Mouse (Mus musculus) myocyte (in vitro differentiated cells): ENCODE data around the gene Mapk10. TPM values are rescaled to one million over a fixed set of nuclear protein-coding genes. Genes with fewer than 3 reads are reported as not detected.

Experiments
- H3K27me3 ChIP-seq: one replicate; pipeline ENCODE4 v1.6.1; 2011; ENCODE audit not compliant: control insufficient read depth, insufficient read depth, insufficient read length
- H3K36me3 ChIP-seq: one replicate; pipeline ENCODE4 v1.6.1; 2011; ENCODE audit not compliant: control insufficient read depth, insufficient read depth
- H3K4me2 ChIP-seq: one replicate; pipeline ENCODE4 v1.6.1; 2011; ENCODE audit warnings: low read depth, control low read depth
- H3K4me3 ChIP-seq: one replicate; pipeline ENCODE4 v1.5.1; 2011; ENCODE audit warnings: mild to moderate bottlenecking, control low read depth, moderate library complexity
- H3K79me2 ChIP-seq: one replicate; pipeline ENCODE4 v1.6.1; 2011; ENCODE audit not compliant: control insufficient read depth, insufficient read depth
- H3ac ChIP-seq: one replicate; pipeline ENCODE4 v1.6.1; 2011; ENCODE audit not compliant: control insufficient read depth, insufficient read length
- CEBPB ChIP-seq: IDR thresholded peaks from 2 replicates; pipeline ENCODE4 v1.6.1; 2011; ENCODE audit warnings: mild to moderate bottlenecking, moderate library complexity; ENCODE audit not compliant: poor library complexity, insufficient read depth, severe bottlenecking
- E2F4 ChIP-seq: IDR thresholded peaks from one replicate; pipeline ENCODE4 v1.6.1; 2011; ENCODE audit warnings: mild to moderate bottlenecking, control low read depth, moderate library complexity; ENCODE audit not compliant: insufficient read depth
- MAX ChIP-seq: IDR thresholded peaks from one replicate; pipeline ENCODE4 v1.6.1; 2011; ENCODE audit warnings: low read depth, mild to moderate bottlenecking, control low read depth
- MYOD1 ChIP-seq, 3 experiments: IDR thresholded peaks; one replicate each; pipeline ENCODE4 v1.6.1; 2011; ENCODE audit warnings: control low read depth in 2 of 3, low read depth in 2 of 3, mild to moderate bottlenecking in 2 of 3, moderate library complexity in 1 of 3; ENCODE audit not compliant: insufficient read length in 2 of 3, control insufficient read depth in 1 of 3
- MYOG ChIP-seq, 3 experiments: IDR thresholded peaks; one replicate each; pipeline ENCODE4 v1.6.1; 2011; ENCODE audit warnings: control low read depth in 2 of 3, low read depth in 2 of 3, mild to moderate bottlenecking in 2 of 3; ENCODE audit not compliant: insufficient read length in 2 of 3, control insufficient read depth in 1 of 3, insufficient read depth in 1 of 3
- POLR2A ChIP-seq: IDR thresholded peaks from one replicate; pipeline ENCODE4 v1.6.1; 2011; ENCODE audit warnings: low read depth, mild to moderate bottlenecking, control low read depth, moderate library complexity; ENCODE audit not compliant: insufficient read length
- POLR2AphosphoS2 ChIP-seq: IDR thresholded peaks from one replicate; pipeline ENCODE4 v1.6.1; 2011; ENCODE audit warnings: low read depth, control low read depth; ENCODE audit not compliant: insufficient read length
- REST ChIP-seq: IDR thresholded peaks from one replicate; pipeline ENCODE4 v1.6.1; 2011; ENCODE audit warnings: mild to moderate bottlenecking, control low read depth, moderate library complexity; ENCODE audit not compliant: insufficient read depth, insufficient read length
- SRF ChIP-seq: IDR thresholded peaks from one replicate; pipeline ENCODE4 v1.6.1; 2011; ENCODE audit warnings: low read depth; ENCODE audit not compliant: control insufficient read depth, insufficient read length
- TCF12 ChIP-seq: IDR thresholded peaks from one replicate; pipeline ENCODE4 v1.6.1; 2011; ENCODE audit warnings: mild to moderate bottlenecking, control low read depth; ENCODE audit not compliant: poor library complexity, insufficient read depth, severe bottlenecking
- TCF3 ChIP-seq: IDR thresholded peaks from one replicate; pipeline ENCODE4 v1.6.1; 2011; ENCODE audit warnings: low read depth, control low read depth; ENCODE audit not compliant: insufficient read length
- USF1 ChIP-seq: IDR thresholded peaks from one replicate; pipeline ENCODE4 v1.6.1; 2011; ENCODE audit warnings: low read depth, mild to moderate bottlenecking, control low read depth, moderate library complexity
- polyA plus RNA-seq: library from polyadenylated mRNA; unstranded; fragments of >200 nt; fragmentation: generic; extraction: Trizol; gene quantifications from one replicate; pipeline ENCODE4 v1.2.1, GENCODE M21; 2012; ENCODE audit warnings: missing spikeins

Mapk10 gene
- polyA plus RNA-seq, 1 experiment = 0.05 TPM

DNA sequence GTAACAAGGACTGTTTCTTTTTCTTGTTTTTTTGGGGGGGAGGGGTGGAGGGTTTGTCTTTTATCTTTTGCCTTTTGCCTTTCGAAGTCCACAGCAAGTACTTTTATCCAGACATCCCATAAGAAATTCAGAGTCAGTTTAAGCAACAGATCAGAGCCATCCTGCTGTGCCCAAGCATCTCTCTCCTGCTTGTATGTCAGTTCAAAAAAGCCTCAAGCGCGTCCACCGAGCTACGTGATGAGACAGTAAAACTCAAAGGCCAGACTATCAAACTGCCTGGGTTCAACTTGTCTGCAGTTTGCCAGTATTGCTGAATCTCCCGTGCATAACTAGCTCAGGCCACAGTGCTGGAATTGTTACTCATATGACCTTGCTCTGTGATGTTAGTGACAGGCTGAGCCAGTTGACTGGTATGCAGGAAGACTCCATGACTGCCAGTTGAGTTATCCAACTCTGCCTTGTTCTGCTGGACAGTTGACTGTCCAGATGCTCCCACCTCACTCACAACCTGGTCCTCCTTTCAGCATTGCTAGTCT is 311.4 kb downstream of the Mapk10 start:
- Histone ChIP-seq H3ac (no peak overlapping the region), H3K4me2 (no peak overlapping the region), H3K27me3 (no peaks in the 10 kb centered on the region), H3K79me2 (no peaks in the 10 kb centered on the region), H3K36me3 (no peaks in the 10 kb centered on the region), H3K4me3 (no peak overlapping the region)
- no peak for TF ChIP-seq TCF12
- no peak for TF ChIP-seq REST
- no peak for TF ChIP-seq SRF
- TF ChIP-seq POLR2A = no peak
- TF ChIP-seq E2F4 = no peak
- no peak for TF ChIP-seq CEBPB
- TF ChIP-seq MAX = no peak

GRCm38 (mm10) chr5:102898301-102898700 is 312.8 kb downstream of the Mapk10 start:
- Histone ChIP-seq H3ac (no peak overlapping the region), H3K27me3 (no peaks in the 10 kb centered on the region), H3K4me3 (no peak overlapping the region), H3K36me3 (no peaks in the 10 kb centered on the region), H3K79me2 (no peaks in the 10 kb centered on the region), H3K4me2 (no peak overlapping the region)
- TF ChIP-seq TCF3 (no peak), MYOD1 (IDR thresholded peaks at IDR 0.05; ENCODE audit: control insufficient read depth in 1 of 3, insufficient read length in 2 of 3, low read depth in 2 of 3) (no peak), CEBPB (no peak), MYOG (IDR thresholded peaks at IDR 0.05; ENCODE audit: control insufficient read depth in 1 of 3, insufficient read depth in 1 of 3, insufficient read length in 2 of 3, low read depth in 2 of 3) (no peak), POLR2AphosphoS2 (no peak)

- no peaks in the 10 kb centered on the region for H3K27me3 ChIP-seq
- TF ChIP-seq MYOG (IDR thresholded peaks at IDR 0.05; ENCODE audit: control insufficient read depth in 1 of 3, insufficient read depth in 1 of 3, insufficient read length in 2 of 3, low read depth in 2 of 3) = no peak
- TF ChIP-seq E2F4 = no peak
- H3K4me2 ChIP-seq = no peak overlapping the region
- H3K36me3 ChIP-seq = no peaks in the 10 kb centered on the region
- no peak overlapping the region for H3ac ChIP-seq
- no peaks in the 10 kb centered on the region for H3K79me2 ChIP-seq
- H3K4me3 ChIP-seq = no peak overlapping the region
Measured at GRCm38 (mm10) chr5:102892226-102892625, 318.9 kb downstream of the Mapk10 start.

GRCm38 (mm10) chr5:102889163-102889488 is 322.0 kb downstream of the Mapk10 start:
- Histone ChIP-seq H3ac (no peak overlapping the region), H3K79me2 (no peaks in the 10 kb centered on the region), H3K4me2 (no peak overlapping the region), H3K4me3 (no peak overlapping the region), H3K27me3 (no peaks in the 10 kb centered on the region), H3K36me3 (no peaks in the 10 kb centered on the region)
- TF ChIP-seq MYOG (IDR thresholded peaks at IDR 0.05; ENCODE audit: control insufficient read depth in 1 of 3, insufficient read depth in 1 of 3, insufficient read length in 2 of 3, low read depth in 2 of 3) (no peak), USF1 (no peak), SRF (no peak), REST (no peak), E2F4 (no peak), CEBPB (no peak), MYOD1 (IDR thresholded peaks at IDR 0.05; ENCODE audit: control insufficient read depth in 1 of 3, insufficient read length in 2 of 3, low read depth in 2 of 3) (no peak), TCF3 (no peak), POLR2AphosphoS2 (no peak), TCF12 (no peak), MAX (no peak), POLR2A (no peak)

GRCm38 (mm10) chr5:102888482-102889162 is 322.5 kb downstream of the Mapk10 start:
- no peak overlapping the region for H3K4me3 ChIP-seq
- H3ac ChIP-seq = no peak overlapping the region
- no peaks in the 10 kb centered on the region for H3K79me2 ChIP-seq
- TF ChIP-seq USF1 (no peak), POLR2A (no peak), MYOD1 (IDR thresholded peaks at IDR 0.05; ENCODE audit: control insufficient read depth in 1 of 3, insufficient read length in 2 of 3, low read depth in 2 of 3) (no peak), CEBPB (no peak), TCF12 (no peak), MAX (no peak), E2F4 (no peak), REST (no peak), TCF3 (no peak), SRF (no peak), MYOG (IDR thresholded peaks at IDR 0.05; ENCODE audit: control insufficient read depth in 1 of 3, insufficient read depth in 1 of 3, insufficient read length in 2 of 3, low read depth in 2 of 3) (no peak)
- H3K27me3 ChIP-seq = no peaks in the 10 kb centered on the region
- H3K4me2 ChIP-seq = no peak overlapping the region
- H3K36me3 ChIP-seq = no peaks in the 10 kb centered on the region
